Mouse (Mus musculus) bone marrow, adult 2 months (tissue): ENCODE data around the gene Cnnm4.
"Not testable (repeated sequence)": the region's sequence is repeated elsewhere in the genome, so short reads cannot be mapped to it uniquely, and the experiment has no call there.

ENCODE experiments used
- CTCF ChIP-seq: fragments of 200-500 bp; IDR thresholded peaks from 2 replicates; pipeline ENCODE4 v1.5.1; 2011; ENCODE audit warnings: low read length, control low read depth; ENCODE audit not compliant: control insufficient read depth, insufficient read depth
- POLR2A ChIP-seq: fragments of 200-500 bp; IDR thresholded peaks from 2 replicates; pipeline ENCODE4 v1.6.1; 2011; ENCODE audit warnings: low read depth, mild to moderate bottlenecking, control low read depth, low read length, borderline replicate concordance; ENCODE audit not compliant: control insufficient read depth

- TF ChIP-seq CTCF, POLR2A: not testable (repeated sequence)
Measured at GRCm38 (mm10) chr1:36536783-36537182, 65.4 kb downstream of the Cnnm4 start, which contains the start of gene Ankrd23.
